Mouse (Mus musculus) megakaryocyte-erythroid progenitor cell, adult 5 weeks (primary cell): ENCODE data around the gene Gm20820. TPM values are rescaled to one million over a fixed set of nuclear protein-coding genes. Genes with fewer than 3 reads are reported as not detected.

ENCODE experiments used
- polyA plus RNA-seq: library from polyadenylated mRNA; stranded (reverse); fragments of >175 nt; gene quantifications from 2 replicates; pipeline ENCODE4 v1.2.3, GENCODE M21; 2012

Gm20820 gene
- polyA plus RNA-seq = not detected in 2 replicates

DNA sequence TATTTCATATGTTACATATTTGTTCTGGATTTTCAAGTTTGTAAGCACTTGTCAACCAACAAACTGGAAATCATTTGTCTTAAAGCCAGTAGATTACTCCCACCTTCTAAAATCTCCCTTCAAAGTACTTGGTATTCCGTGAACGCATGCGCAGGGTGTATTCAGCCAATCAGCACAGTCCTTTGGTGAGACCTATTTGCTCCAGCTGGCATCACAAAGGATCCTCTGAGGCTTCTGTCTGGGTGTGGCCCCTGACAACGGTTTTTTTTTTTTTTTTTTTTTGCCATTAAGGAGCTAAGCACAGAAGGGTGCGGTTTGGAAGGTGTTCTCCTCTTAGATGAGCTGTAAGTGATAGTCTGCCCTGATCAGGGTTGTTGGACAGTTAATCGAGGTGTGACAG lies at the start of gene Gm20820:
Gm20820 (plus strand) TSS at position 301 of the 400 bp plus-strand sequence.

